Mouse (Mus musculus) lung, adult 2 months (tissue): ENCODE results near the gene Ptges. TPM values are rescaled to one million over a fixed set of nuclear protein-coding genes. Genes with fewer than 3 reads are reported as not detected.
A peak's percentile ranks its signal among the peaks of the same experiment; 100 is the strongest.
"Not testable (repeated sequence)": the region's sequence is repeated elsewhere in the genome, so short reads cannot be mapped to it uniquely, and the experiment has no call there.

ENCODE experiments used
- DNase-seq: peaks from one replicate; pipeline ENCODE4 v3.0.0; 2022
- H3K4me1 ChIP-seq: fragments of 200-500 bp; 2 replicates; pipeline ENCODE4 v1.6.1; 2011; ENCODE audit warnings: low read length; ENCODE audit not compliant: control insufficient read depth, insufficient read depth
- H3K4me3 ChIP-seq: fragments of 200-500 bp; replicated peaks from 2 replicates; pipeline ENCODE3; 2011; ENCODE audit warnings: low read depth, mild to moderate bottlenecking, control low read depth, low read length; ENCODE audit errors: extremely low read depth
- CTCF ChIP-seq: fragments of 200-500 bp; IDR thresholded peaks from 2 replicates; pipeline ENCODE4 v1.5.1; 2011; ENCODE audit warnings: mild to moderate bottlenecking, low read length, control low read depth; ENCODE audit not compliant: insufficient read depth
- POLR2A ChIP-seq: fragments of 200-500 bp; IDR thresholded peaks from 2 replicates; pipeline ENCODE4 v1.6.1; 2011; ENCODE audit warnings: low read depth, mild to moderate bottlenecking, control low read depth, low read length, borderline replicate concordance; ENCODE audit errors: extremely low read depth
- WGBS: fragments of 180-500 bp; shearing (Covaris S2); methylation state at CpG from one replicate; pipeline ENCODE4 v1.1.7; 2018; 5-methylcytosine and 5-hydroxymethylcytosine counted together
- polyA plus RNA-seq: library from polyadenylated mRNA; depleted of rRNA; stranded (reverse); fragments of >200 nt; gene quantifications from 2 replicates; pipeline ENCODE4 v1.2.3, GENCODE M21; 2012

The Ptges gene
- polyA plus RNA-seq, 1 experiment = 42.3 TPM

GRCm38 (mm10) chr2:30927844-30928628, 1.6 kb downstream of the Ptges start:
- TF ChIP-seq CTCF (peak; percentile 95), POLR2A (no peak; the same call in 1 of the 2 replicates)
- 17% methylated on average over 14 of the region's 14 CpGs for WGBS
- Histone ChIP-seq H3K4me3 (no peak overlapping the region), H3K4me1 (peaks cover 9% of the 10 kb centered on the region)
- peak; percentile 79 for DNase-seq

GRCm38 (mm10) chr2:30927151-30927781, 2.4 kb downstream of the Ptges start:
- Histone ChIP-seq H3K4me3 (no peak overlapping the region), H3K4me1 (peaks cover 9% of the 10 kb centered on the region)
- 29% methylated on average over 9 of the region's 9 CpGs for WGBS
- no peak for DNase-seq
- no peak for TF ChIP-seq POLR2A
- TF ChIP-seq CTCF = no peak

DNA sequence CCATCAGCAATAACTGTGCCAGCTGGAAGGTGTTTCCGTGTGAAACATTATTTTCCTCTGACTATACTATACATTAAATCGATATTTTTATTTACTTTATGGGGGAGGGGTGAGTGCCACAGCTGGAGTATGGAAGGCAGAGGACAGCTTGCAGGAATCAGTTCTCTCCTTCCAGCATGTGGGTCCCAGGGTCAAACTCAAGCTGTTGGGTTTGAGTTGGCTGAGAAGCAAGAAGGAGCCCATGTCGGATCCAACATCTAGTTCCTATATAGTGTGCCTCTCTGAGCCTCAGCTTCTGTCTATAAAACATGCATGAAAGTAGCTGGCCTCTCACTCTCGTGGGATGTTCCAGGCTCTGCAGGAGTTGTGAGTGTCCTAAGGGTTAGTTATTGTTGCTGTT, 3.3 kb downstream of the Ptges start:
- Histone ChIP-seq H3K4me1 (peaks cover 9% of the 10 kb centered on the region), H3K4me3 (no peak overlapping the region)
- 61% methylated on average over 4 of the region's 4 CpGs for WGBS
- TF ChIP-seq CTCF = no peak
- TF ChIP-seq POLR2A = no peak
- no peak for DNase-seq

DNA sequence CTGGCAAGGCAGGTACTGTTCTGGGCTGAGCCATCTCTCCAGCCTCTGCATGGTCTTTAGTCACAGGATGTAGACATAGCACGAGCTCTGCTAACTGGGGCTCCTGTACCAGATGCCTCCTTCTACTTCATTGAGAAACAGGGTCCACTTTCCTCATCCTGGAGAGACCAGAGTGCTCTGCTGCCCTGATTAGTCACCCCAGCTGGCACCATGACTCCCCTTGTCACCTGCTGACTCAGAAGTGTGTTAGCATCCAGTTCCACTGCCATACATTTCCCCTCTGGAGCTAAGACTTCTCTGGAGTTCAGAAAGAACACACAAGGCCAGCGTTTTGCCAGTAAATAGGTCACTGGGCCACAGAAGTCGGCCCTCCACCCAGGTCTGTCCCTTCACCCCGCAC, 4.5 kb downstream of the Ptges start:
- TF ChIP-seq CTCF (no peak), POLR2A (no peak)
- H3K4me3 ChIP-seq = no peak overlapping the region
- DNase-seq = no peak
- WGBS = 81% methylated on average over 4 of the region's 4 CpGs
- peaks cover 9% of the 10 kb centered on the region for H3K4me1 ChIP-seq

GRCm38 (mm10) chr2:30923099-30923498, 6.6 kb downstream of the Ptges start:
- Histone ChIP-seq H3K4me3 (no peak overlapping the region), H3K4me1 (peaks cover 17% of the 10 kb centered on the region)
- no peak for DNase-seq
- 64% methylated on average over 3 of the region's 3 CpGs for WGBS
- TF ChIP-seq CTCF (no peak), POLR2A (no peak)

GRCm38 (mm10) chr2:30920216-30920615, 9.4 kb downstream of the Ptges start:
- Histone ChIP-seq H3K4me3 (no peak overlapping the region), H3K4me1 (peaks cover 10% of the 10 kb centered on the region)
- DNase-seq = no peak
- 28% methylated on average over 7 of the region's 7 CpGs for WGBS
- TF ChIP-seq CTCF = no peak
- no peak for TF ChIP-seq POLR2A

DNA sequence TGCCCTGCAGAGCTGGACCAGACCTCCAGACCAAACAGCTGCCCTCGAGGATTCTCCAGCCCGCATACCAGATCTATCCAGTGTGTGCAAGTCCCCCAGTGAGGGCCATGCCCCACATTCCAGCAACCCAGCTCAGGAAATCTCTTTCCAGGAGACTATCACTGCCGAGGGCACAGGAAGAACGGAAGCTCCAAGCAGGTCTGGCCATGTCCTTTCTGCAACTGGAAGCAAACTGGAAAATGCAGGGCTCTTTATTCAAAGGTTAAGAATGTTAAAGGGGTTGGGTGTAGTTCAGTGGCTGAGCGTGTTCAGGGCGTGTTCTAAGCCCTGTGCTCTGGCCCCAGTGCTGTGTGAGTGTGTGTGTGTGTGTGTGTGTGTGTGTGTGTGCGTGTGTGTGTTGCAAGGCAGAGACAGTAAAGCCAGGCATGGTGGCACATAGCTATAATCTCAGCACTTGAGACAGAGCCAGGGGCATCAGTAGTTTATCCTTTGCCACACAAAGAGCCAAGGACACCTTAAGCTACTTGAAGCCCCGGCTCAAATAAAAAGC, 10.8 kb downstream of the Ptges start:
- DNase-seq = no peak
- H3K4me3 ChIP-seq = no peak overlapping the region
- H3K4me1 ChIP-seq = peaks cover 10% of the 10 kb centered on the region
- TF ChIP-seq POLR2A = no peak
- no peak for TF ChIP-seq CTCF
- WGBS = 37% methylated on average over 8 of the region's 8 CpGs

DNA sequence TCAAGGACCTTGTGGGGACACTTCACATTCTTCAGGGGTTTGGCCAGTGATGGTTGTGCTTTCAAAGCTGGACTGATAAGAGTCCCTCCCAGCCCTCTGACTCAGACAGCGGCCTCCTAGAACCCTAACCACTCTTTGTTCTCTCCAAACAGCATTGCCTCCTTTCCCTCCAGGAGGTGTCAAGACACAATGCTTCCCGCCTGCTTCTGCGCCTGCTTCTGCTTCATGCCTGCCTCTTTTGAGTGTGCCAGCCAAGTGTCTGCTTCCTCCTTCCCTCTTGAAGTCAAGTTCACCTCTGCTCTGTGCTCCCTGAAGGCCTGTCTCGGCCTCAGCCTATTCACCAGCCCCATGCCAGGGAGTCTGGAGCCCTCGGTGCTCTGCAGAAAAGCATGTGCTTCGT, 11.5 kb downstream of the Ptges start:
- 55% methylated on average over 6 of the region's 6 CpGs for WGBS
- TF ChIP-seq CTCF = no peak
- TF ChIP-seq POLR2A = no peak
- DNase-seq = no peak
- H3K4me1 ChIP-seq = peaks cover 14% of the 10 kb centered on the region
- H3K4me3 ChIP-seq = no peak overlapping the region

GRCm38 (mm10) chr2:30917649-30918048, 12.0 kb downstream of the Ptges start:
- no peak for DNase-seq
- TF ChIP-seq POLR2A = no peak
- no peak for TF ChIP-seq CTCF
- Histone ChIP-seq H3K4me3 (no peak overlapping the region), H3K4me1 (peaks cover 18% of the 10 kb centered on the region)
- 82% methylated on average over 7 of the region's 7 CpGs for WGBS

- WGBS = 71% methylated on average over 6 of the region's 6 CpGs
- DNase-seq, H3K4me3 ChIP-seq: not testable (repeated sequence)
- H3K4me1 ChIP-seq = peaks cover 20% of the 10 kb centered on the region
These were observed 13.7 kb downstream of the Ptges start for GRCm38 (mm10) chr2:30915933-30916332.
